Mouse (Mus musculus) limb, embryonic 11.5 days (tissue): ENCODE data around the gene Arhgef2. TPM values are rescaled to one million over a fixed set of nuclear protein-coding genes. Genes with fewer than 3 reads are reported as not detected.

Experiments used
- ATAC-seq: fragments of 200-750 bp; cut with Nextera tagmentation; 2 replicates; pipeline ENCODE4 v1.8.0; 2017; ENCODE audit warnings: low read depth; ENCODE audit not compliant: insufficient number of reproducible peaks, low FRiP score, low TSS enrichment
- DNase-seq: peaks from one replicate; pipeline ENCODE4 v3.0.0-alpha.2; 2015; ENCODE audit warnings: low spot score
- H3K27ac ChIP-seq: fragments of 300-500 bp; sonication (generic); replicated peaks from 2 replicates; pipeline ENCODE4 v1.5.1; 2014; ENCODE audit warnings: low read depth, mild to moderate bottlenecking, low read length
- H3K27me3 ChIP-seq: fragments of 300-500 bp; sonication (generic); 2 replicates; pipeline ENCODE4 v1.6.1; 2014; ENCODE audit warnings: mild to moderate bottlenecking, low read length, mixed read lengths; ENCODE audit not compliant: control insufficient read depth, insufficient read depth
- H3K36me3 ChIP-seq: fragments of 300-500 bp; sonication (generic); 2 replicates; pipeline ENCODE4 v1.6.1; 2014; ENCODE audit warnings: mild to moderate bottlenecking, low read length, moderate library complexity, mixed read lengths; ENCODE audit not compliant: control insufficient read depth, insufficient read depth
- H3K4me1 ChIP-seq: fragments of 300-500 bp; sonication (generic); 2 replicates; pipeline ENCODE4 v1.6.1; 2014; ENCODE audit warnings: low read length, mixed read lengths; ENCODE audit not compliant: control insufficient read depth, insufficient read depth
- H3K4me2 ChIP-seq: fragments of 300-500 bp; sonication (generic); 2 replicates; pipeline ENCODE4 v1.6.1; 2014; ENCODE audit warnings: low read depth, mild to moderate bottlenecking, moderate library complexity; ENCODE audit not compliant: severe bottlenecking
- H3K4me3 ChIP-seq: fragments of 300-500 bp; sonication (generic); 2 replicates; pipeline ENCODE4 v1.5.1; 2014; ENCODE audit warnings: low read depth, low read length
- H3K9ac ChIP-seq: fragments of 300-500 bp; sonication (generic); 2 replicates; pipeline ENCODE4 v1.6.1; 2014; ENCODE audit warnings: mild to moderate bottlenecking, low read length
- H3K9me3 ChIP-seq: fragments of 300-500 bp; sonication (generic); 2 replicates; pipeline ENCODE4 v1.6.1; 2016; ENCODE audit warnings: low read length; ENCODE audit not compliant: control insufficient read depth
- WGBS: fragments of 180-500 bp; shearing (Covaris S2); extraction: QIAGEN DNeasy Blood & Tissue Kit; methylation state at CpG from one replicate; pipeline ENCODE4 v1.1.7; 2014; 5-methylcytosine and 5-hydroxymethylcytosine counted together
- polyA plus RNA-seq: library from polyadenylated mRNA; unstranded; fragments of >200 nt; fragmentation: Nextera tagmentation; extraction: Ambion mirVana; gene quantifications from 2 replicates; pipeline ENCODE4 v1.2.1, GENCODE M21; 2014

The Arhgef2 gene
- polyA plus RNA-seq, 1 experiment from 2014 or later = 134 TPM

DNA sequence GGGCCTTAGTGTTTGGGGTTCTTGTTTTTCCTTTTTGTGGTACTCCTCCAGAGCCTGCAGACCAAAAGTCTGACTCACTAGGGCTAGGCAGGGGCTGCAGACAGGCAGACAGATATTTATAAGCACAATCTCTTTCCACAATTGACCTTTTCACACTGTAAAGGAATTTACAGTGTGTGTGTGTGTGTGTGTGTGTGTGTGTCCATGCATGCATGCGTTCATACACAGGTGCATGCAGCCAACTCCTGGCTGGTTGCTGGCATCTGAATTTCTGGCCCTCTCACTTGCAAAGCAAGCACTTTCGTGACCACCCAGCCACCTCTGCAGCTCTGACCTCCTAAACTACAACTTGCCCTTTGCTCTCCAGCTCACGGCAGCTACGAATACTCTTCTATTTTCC, 3.3 kb downstream of the Arhgef2 start:
- DNase-seq (no peak), ATAC-seq (no peak)
- Histone ChIP-seq H3K27me3 (no peaks in the 10 kb centered on the region), H3K4me2 (no peak overlapping the region), H3K4me3 (no peak overlapping the region), H3K36me3 (no peaks in the 10 kb centered on the region), H3K4me1 (no peaks in the 10 kb centered on the region), H3K9ac (no peak overlapping the region), H3K27ac (no peak overlapping the region), H3K9me3 (no peaks in the 10 kb centered on the region)
- WGBS = 74% methylated on average over 4 of the region's 4 CpGs

DNA sequence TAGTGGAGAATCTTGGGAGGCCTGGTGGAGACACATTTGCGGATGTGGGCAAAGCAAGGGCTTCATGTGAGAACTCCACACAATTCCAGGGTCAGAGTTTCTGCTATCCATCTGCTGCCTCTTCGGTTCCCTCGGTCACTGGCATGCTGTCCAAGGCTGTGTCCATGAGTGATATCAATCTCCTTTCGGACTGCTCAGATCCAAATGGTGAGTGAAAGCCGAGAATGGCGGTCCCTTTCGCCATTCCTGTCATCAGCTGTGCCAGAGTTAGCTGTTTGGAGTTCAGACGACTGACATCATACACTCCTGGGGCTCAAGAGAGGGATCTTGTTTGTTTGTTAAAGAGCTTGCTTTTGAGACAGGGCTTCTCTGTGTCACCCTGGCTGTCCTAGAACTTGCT, 8.7 kb downstream of the Arhgef2 start:
- no peaks in the 10 kb centered on the region for H3K4me1 ChIP-seq
- H3K36me3 ChIP-seq = no peaks in the 10 kb centered on the region
- WGBS = 77% methylated on average over 8 of the region's 8 CpGs
- no peak overlapping the region for H3K4me2 ChIP-seq
- H3K9me3 ChIP-seq = no peaks in the 10 kb centered on the region
- H3K27ac ChIP-seq = no peak overlapping the region
- DNase-seq (no peak), ATAC-seq (no peak)
- H3K27me3 ChIP-seq = no peaks in the 10 kb centered on the region
- no peak overlapping the region for H3K4me3 ChIP-seq
- no peak overlapping the region for H3K9ac ChIP-seq

DNA sequence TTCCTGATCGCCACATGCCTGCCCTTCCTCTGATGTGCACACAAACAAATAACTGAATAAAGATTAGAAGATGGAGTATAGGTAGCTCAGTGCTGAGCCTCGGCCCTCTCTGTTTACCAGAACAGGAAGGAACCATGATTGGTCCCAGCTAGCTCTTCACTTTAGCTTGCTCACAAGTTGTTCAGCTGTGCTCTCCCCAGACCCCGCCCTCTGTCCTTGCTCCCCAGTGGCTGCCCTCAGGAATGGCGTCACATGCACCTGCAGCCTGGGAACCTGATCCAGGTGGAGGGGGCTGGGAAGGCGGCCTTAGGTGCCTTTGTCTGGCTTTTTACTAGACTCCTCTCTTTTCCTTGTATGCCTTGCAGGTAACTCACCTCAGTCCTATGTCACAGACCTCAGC, 9.4 kb downstream of the Arhgef2 start:
- Histone ChIP-seq H3K27me3 (no peaks in the 10 kb centered on the region), H3K4me3 (no peak overlapping the region), H3K4me1 (no peaks in the 10 kb centered on the region; the same call in 1 of the 2 replicates), H3K36me3 (no peaks in the 10 kb centered on the region), H3K9me3 (no peaks in the 10 kb centered on the region), H3K27ac (no peak overlapping the region), H3K4me2 (no peak overlapping the region), H3K9ac (no peak overlapping the region)
- no peak for DNase-seq
- ATAC-seq = no peak
- 55% methylated on average over 5 of the region's 5 CpGs for WGBS

DNA sequence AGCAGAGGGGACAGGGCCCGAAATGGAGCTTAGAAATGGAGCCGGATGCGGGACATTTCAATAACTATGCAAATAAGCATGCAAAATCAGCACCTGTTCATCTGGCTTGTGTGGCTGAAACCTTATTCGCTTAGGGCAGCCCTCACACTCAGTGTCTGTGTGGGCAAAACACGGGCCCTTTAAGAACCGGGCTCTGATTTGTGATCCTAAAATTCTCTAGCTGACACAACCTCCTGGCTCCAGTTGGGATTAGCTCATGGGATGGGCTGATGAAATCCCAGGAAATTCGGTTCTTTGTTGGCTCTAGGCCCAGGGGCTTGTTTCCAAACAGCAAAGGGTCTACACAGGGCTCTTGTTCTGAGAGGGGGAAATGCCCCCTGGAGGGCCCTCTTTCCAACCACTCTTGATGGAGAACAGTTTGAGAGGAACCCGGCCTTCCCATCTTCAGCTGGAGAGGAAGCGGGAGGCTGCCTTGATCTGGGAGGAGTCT, 10.2 kb downstream of the Arhgef2 start:
- H3K9ac ChIP-seq = no peak overlapping the region
- H3K4me1 ChIP-seq = peaks cover 5% of the 10 kb centered on the region
- no peak overlapping the region for H3K4me3 ChIP-seq
- 59% methylated on average over 9 of the region's 9 CpGs for WGBS
- no peaks in the 10 kb centered on the region for H3K36me3 ChIP-seq
- H3K27ac ChIP-seq = no peak overlapping the region
- ATAC-seq (no peak), DNase-seq (no peak)
- H3K4me2 ChIP-seq = no peak overlapping the region
- H3K9me3 ChIP-seq = no peaks in the 10 kb centered on the region
- H3K27me3 ChIP-seq = no peaks in the 10 kb centered on the region

DNA sequence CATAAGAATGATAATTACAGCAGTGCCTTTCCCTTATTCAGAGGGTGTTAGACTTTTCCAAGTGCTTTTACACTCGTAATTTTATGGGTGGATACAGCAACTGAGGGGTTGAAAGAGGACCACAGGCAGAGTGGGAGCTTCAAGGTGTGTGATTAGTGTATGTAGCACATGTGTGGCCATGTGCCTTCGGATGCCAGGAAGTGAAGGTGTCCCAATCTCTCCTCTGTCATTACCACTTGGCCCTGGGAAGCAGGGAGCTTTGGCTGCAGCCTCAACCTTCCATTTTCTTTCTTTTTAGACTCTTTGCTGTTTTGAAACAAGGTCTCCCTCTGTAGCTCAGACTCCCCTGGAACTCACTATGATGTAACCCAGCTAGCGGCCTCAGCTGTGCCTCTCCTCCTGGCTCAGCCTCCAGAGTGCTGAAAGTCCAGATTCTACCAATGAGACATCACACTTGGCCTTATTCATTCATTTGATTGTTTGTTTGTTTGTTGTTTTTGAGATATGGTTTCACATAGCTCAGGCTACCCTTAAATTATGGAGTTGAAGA, 11.3 kb downstream of the Arhgef2 start:
- Histone ChIP-seq H3K36me3 (no peaks in the 10 kb centered on the region), H3K4me3 (no peak overlapping the region), H3K4me2 (no peak overlapping the region), H3K4me1 (peaks cover 5% of the 10 kb centered on the region), H3K9me3 (no peaks in the 10 kb centered on the region), H3K27ac (no peak overlapping the region), H3K9ac (no peak overlapping the region), H3K27me3 (no peaks in the 10 kb centered on the region)
- no peak for DNase-seq
- 80% methylated on average over 3 of the region's 3 CpGs for WGBS
- ATAC-seq = no peak

DNA sequence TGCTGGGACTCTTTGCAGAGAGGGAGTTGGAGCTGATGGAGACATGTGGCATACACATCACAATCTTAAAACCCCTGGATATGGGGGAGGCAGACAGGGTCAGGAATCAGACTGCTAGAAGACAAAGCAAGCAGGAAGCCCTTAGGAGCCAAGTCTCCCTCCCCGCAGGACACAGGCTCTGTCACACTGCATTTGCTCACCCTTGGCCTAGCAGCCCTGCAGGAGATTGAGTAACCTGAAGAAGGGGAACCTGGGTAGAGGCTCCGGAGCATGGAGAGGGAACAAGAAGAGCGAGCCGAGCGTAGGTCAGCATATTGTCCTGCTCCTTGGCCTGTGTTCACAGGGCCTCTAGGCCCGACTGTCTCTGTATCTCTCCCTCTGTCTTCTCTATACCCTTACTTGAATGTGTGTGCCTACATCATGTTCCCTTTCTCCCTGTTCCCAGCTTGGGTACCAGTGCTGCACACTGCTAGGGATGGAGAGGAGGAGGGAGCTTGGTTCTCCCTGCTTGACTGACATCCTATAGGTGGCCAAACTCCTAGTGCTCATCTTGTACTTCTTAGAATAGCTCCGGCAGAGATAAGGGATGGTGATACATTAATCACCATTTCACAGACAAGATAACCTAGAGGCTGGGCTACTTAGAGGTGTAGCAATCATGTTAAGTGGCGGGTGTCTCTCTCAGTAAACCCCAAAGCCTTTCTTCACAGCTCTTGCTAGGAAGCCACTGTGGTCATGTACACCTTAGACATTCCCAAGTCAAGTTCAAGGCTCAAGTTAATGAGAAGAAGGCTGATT, 12.5 kb downstream of the Arhgef2 start:
- Histone ChIP-seq H3K4me2 (no peak overlapping the region), H3K9ac (no peak overlapping the region), H3K36me3 (no peaks in the 10 kb centered on the region), H3K9me3 (no peaks in the 10 kb centered on the region), H3K4me1 (peaks cover 5% of the 10 kb centered on the region), H3K27ac (no peak overlapping the region), H3K27me3 (no peaks in the 10 kb centered on the region), H3K4me3 (no peak overlapping the region)
- no peak for DNase-seq
- no peak for ATAC-seq
- WGBS = 62% methylated on average over 8 of the region's 8 CpGs

DNA sequence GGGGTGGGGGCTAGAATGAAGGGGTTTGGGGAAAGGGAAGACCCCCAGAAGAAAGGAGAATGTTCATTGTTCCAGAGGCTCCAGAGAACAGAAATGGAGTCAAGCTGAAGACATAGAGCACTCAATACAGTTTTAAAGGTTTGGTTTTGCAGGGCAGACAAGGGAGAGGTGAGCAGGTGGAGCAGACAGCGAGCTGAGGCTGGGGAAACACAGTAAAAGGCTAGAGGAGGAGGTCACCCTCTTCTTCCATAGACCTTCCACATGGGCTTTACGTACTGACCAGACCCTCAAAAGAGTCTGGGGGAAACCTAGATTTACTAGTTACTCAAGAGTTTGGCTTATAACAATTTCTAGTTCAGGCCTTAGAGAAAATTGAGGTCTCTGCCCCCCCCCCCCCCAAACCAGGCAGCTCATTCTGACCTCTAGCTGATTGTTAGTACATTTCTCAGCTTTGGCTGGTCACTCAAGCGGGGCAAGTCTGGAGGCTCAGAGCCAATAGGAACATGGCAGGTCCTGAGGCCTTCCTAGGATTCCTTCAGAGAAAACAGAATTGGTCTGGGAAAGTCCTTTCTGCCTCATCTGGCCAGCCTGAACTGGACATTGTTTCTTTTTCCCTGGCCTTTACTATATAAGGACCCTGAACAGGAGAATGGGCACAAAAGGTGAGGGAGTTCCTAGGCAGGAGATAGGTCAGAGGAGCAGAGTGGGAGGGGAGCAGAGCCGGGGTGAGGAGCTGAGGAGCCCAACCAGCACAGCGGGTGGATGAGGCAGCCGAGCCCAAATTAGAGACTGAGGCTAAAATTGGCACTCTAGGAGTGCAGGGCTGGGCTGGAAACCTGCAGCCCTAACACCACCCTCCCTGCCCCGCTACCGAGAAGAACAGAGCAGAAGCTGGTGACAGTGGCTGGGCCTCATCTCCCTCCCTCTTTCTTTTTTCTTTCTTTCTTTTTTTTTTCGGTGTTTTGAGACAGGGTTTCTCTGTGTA, 13.6 kb downstream of the Arhgef2 start:
- H3K9ac ChIP-seq = no peak overlapping the region
- H3K27ac ChIP-seq = no peak overlapping the region
- H3K36me3 ChIP-seq = no peaks in the 10 kb centered on the region
- ATAC-seq = no peak
- WGBS = 51% methylated on average over 9 of the region's 9 CpGs
- no peak for DNase-seq
- H3K4me3 ChIP-seq = no peak overlapping the region
- no peak overlapping the region for H3K4me2 ChIP-seq
- H3K4me1 ChIP-seq = peaks cover 12% of the 10 kb centered on the region
- H3K9me3 ChIP-seq = no peaks in the 10 kb centered on the region
- no peaks in the 10 kb centered on the region for H3K27me3 ChIP-seq
